Mouse (Mus musculus) embryonic facial prominence, embryonic 10.5 days (tissue): ENCODE data around the gene Stox1. TPM values are rescaled to one million over a fixed set of nuclear protein-coding genes. Genes with fewer than 3 reads are reported as not detected.

Source experiments
- DNase-seq: peaks from one replicate; pipeline ENCODE4 v3.0.0-alpha.2; 2017; ENCODE audit warnings: low spot score
- H3K27ac ChIP-seq: fragments of 300-500 bp; sonication (generic); replicated peaks from 2 replicates; pipeline ENCODE4 v1.5.1; 2016; ENCODE audit warnings: mild to moderate bottlenecking
- H3K27me3 ChIP-seq: fragments of 300-500 bp; sonication (generic); replicated peaks from 2 replicates; pipeline ENCODE4 v1.6.1; 2016; ENCODE audit warnings: low read depth, mild to moderate bottlenecking; ENCODE audit not compliant: poor library complexity, severe bottlenecking
- H3K36me3 ChIP-seq: fragments of 300-500 bp; sonication (generic); replicated peaks from 2 replicates; pipeline ENCODE4 v1.6.1; 2016; ENCODE audit warnings: mild to moderate bottlenecking, moderate library complexity
- H3K4me1 ChIP-seq: fragments of 300-500 bp; sonication (generic); 2 replicates; pipeline ENCODE4 v1.6.1; 2016
- H3K4me3 ChIP-seq: fragments of 300-500 bp; sonication (generic); 2 replicates; pipeline ENCODE4 v1.5.1; 2016; ENCODE audit warnings: mild to moderate bottlenecking, moderate library complexity
- H3K9me3 ChIP-seq: fragments of 300-500 bp; sonication (generic); 2 replicates; pipeline ENCODE4 v1.6.1; 2016; ENCODE audit warnings: mild to moderate bottlenecking
- WGBS: fragments of 180-500 bp; shearing (Covaris S2); methylation state at CpG from one replicate; pipeline ENCODE4 v1.1.7; 2016; 5-methylcytosine and 5-hydroxymethylcytosine counted together
- polyA plus RNA-seq: library from polyadenylated mRNA; unstranded; fragments of >200 nt; fragmentation: Nextera tagmentation; extraction: Ambion mirVana; gene quantifications from 2 replicates; pipeline ENCODE4 v1.2.1, GENCODE M21; 2016

Gene Stox1
- polyA plus RNA-seq, 1 experiment from 2014 or later: 3.1 TPM

- Histone ChIP-seq H3K9me3 (no peaks in the 10 kb centered on the region), H3K36me3 (no peaks in the 10 kb centered on the region), H3K4me3 (no peak overlapping the region), H3K27ac (no peak overlapping the region), H3K27me3 (peaks cover 4% of the 10 kb centered on the region; the same call in 1 of the 2 replicates), H3K4me1 (peaks cover 10% of the 10 kb centered on the region)
- 84% methylated on average over 3 of the region's 3 CpGs for WGBS
- DNase-seq: no peak
These were observed 33.7 kb downstream of the Stox1 start for GRCm38 (mm10) chr10:62692244-62692643.

GRCm38 (mm10) chr10:62687032-62687674 lies 38.8 kb downstream of the Stox1 start:
- WGBS: 47% methylated on average over 15 of the region's 15 CpGs
- no peaks in the 10 kb centered on the region for H3K9me3 ChIP-seq
- peaks cover 27% of the 10 kb centered on the region for H3K4me1 ChIP-seq
- peak; percentile 45 for DNase-seq
- peaks cover 22% of the 10 kb centered on the region for H3K27me3 ChIP-seq
- 0 out of 2 replicates have a peak overlapping the region, but pooled peaks have one; percentile 4 for H3K4me3 ChIP-seq
- no peaks in the 10 kb centered on the region for H3K36me3 ChIP-seq
- peak overlapping the region; percentile 55 for H3K27ac ChIP-seq

- no peak overlapping the region for H3K27ac ChIP-seq
- H3K9me3 ChIP-seq: peaks cover 4% of the 10 kb centered on the region
- H3K27me3 ChIP-seq: peaks cover 21% of the 10 kb centered on the region
- H3K4me3 ChIP-seq: no peak overlapping the region
- DNase-seq: no peak
- H3K4me1 ChIP-seq: peaks cover 25% of the 10 kb centered on the region
- WGBS: 58% methylated on average over 5 of the region's 5 CpGs
- no peaks in the 10 kb centered on the region for H3K36me3 ChIP-seq
These were observed 42.9 kb downstream of the Stox1 start for GRCm38 (mm10) chr10:62683043-62683442.

GRCm38 (mm10) chr10:62679833-62680232 lies 46.1 kb downstream of the Stox1 start:
- Histone ChIP-seq H3K9me3 (peaks cover 4% of the 10 kb centered on the region), H3K36me3 (no peaks in the 10 kb centered on the region), H3K27me3 (peaks cover 5% of the 10 kb centered on the region), H3K4me3 (no peak overlapping the region), H3K27ac (no peak overlapping the region), H3K4me1 (0 out of 2 replicates have a peak, but pooled peaks cover 2% of the 10 kb centered on the region)
- WGBS: 73% methylated on average over 1 of the region's 1 CpGs
- no peak for DNase-seq

GRCm38 (mm10) chr10:62677329-62677728 lies 48.6 kb downstream of the Stox1 start:
- WGBS: 90% methylated on average over 5 of the region's 5 CpGs
- Histone ChIP-seq H3K36me3 (no peaks in the 10 kb centered on the region), H3K4me3 (no peak overlapping the region), H3K4me1 (0 out of 2 replicates have a peak, but pooled peaks cover 2% of the 10 kb centered on the region), H3K9me3 (peaks cover 4% of the 10 kb centered on the region), H3K27me3 (no peaks in the 10 kb centered on the region), H3K27ac (no peak overlapping the region)
- no peak for DNase-seq

GRCm38 (mm10) chr10:62676196-62676595 lies 49.7 kb downstream of the Stox1 start:
- H3K4me1 ChIP-seq: 0 out of 2 replicates have a peak, but pooled peaks cover 2% of the 10 kb centered on the region
- H3K27me3 ChIP-seq: no peaks in the 10 kb centered on the region
- H3K36me3 ChIP-seq: no peaks in the 10 kb centered on the region
- DNase-seq: no peak
- 85% methylated on average over 6 of the region's 6 CpGs for WGBS
- no peak overlapping the region for H3K4me3 ChIP-seq
- H3K9me3 ChIP-seq: peaks cover 4% of the 10 kb centered on the region
- H3K27ac ChIP-seq: no peak overlapping the region

GRCm38 (mm10) chr10:62672359-62672758 lies 53.6 kb downstream of the Stox1 start:
- no peaks in the 10 kb centered on the region for H3K9me3 ChIP-seq
- H3K4me3 ChIP-seq: no peak overlapping the region
- 0 out of 2 replicates have a peak, but pooled peaks cover 2% of the 10 kb centered on the region for H3K4me1 ChIP-seq
- H3K27me3 ChIP-seq: no peaks in the 10 kb centered on the region
- no peaks in the 10 kb centered on the region for H3K36me3 ChIP-seq
- no peak for DNase-seq
- no peak overlapping the region for H3K27ac ChIP-seq
- WGBS: 95% methylated on average over 2 of the region's 2 CpGs

GRCm38 (mm10) chr10:62669245-62669644 lies 56.7 kb downstream of the Stox1 start:
- H3K36me3 ChIP-seq: no peaks in the 10 kb centered on the region
- no peak overlapping the region for H3K27ac ChIP-seq
- H3K4me1 ChIP-seq: peaks cover 4% of the 10 kb centered on the region; the same call in 1 of the 2 replicates
- WGBS: 81% methylated on average over 14 of the region's 14 CpGs
- no peak for DNase-seq
- H3K27me3 ChIP-seq: no peaks in the 10 kb centered on the region; the same call in 1 of the 2 replicates
- H3K4me3 ChIP-seq: no peak overlapping the region
- H3K9me3 ChIP-seq: no peaks in the 10 kb centered on the region

GRCm38 (mm10) chr10:62668463-62668862 lies 57.5 kb downstream of the Stox1 start:
- H3K36me3 ChIP-seq: no peaks in the 10 kb centered on the region
- 83% methylated on average over 2 of the region's 2 CpGs for WGBS

GRCm38 (mm10) chr10:62668043-62668442 lies 57.9 kb downstream of the Stox1 start:
- Histone ChIP-seq H3K27ac (no peak overlapping the region), H3K4me3 (no peak overlapping the region), H3K9me3 (no peaks in the 10 kb centered on the region), H3K36me3 (no peaks in the 10 kb centered on the region), H3K4me1 (peaks cover 4% of the 10 kb centered on the region; the same call in 1 of the 2 replicates), H3K27me3 (no peaks in the 10 kb centered on the region; the same call in 1 of the 2 replicates)
- no peak for DNase-seq
- 83% methylated on average over 5 of the region's 5 CpGs for WGBS

More at GRCm38 (mm10) chr10:62668463-62668862, 57.5 kb downstream of the Stox1 start:
- no peak for DNase-seq
- no peak overlapping the region for H3K4me3 ChIP-seq
- no peaks in the 10 kb centered on the region; the same call in 1 of the 2 replicates for H3K27me3 ChIP-seq
- no peaks in the 10 kb centered on the region for H3K9me3 ChIP-seq
- H3K4me1 ChIP-seq: peaks cover 4% of the 10 kb centered on the region; the same call in 1 of the 2 replicates
- no peak overlapping the region for H3K27ac ChIP-seq

- peaks cover 4% of the 10 kb centered on the region; the same call in 1 of the 2 replicates for H3K4me1 ChIP-seq
- no peaks in the 10 kb centered on the region for H3K36me3 ChIP-seq
- 0 out of 2 replicates have a peak overlapping the region, but pooled peaks have one; percentile 32 for H3K27ac ChIP-seq
- no peaks in the 10 kb centered on the region for H3K9me3 ChIP-seq
- no peak for DNase-seq
- H3K4me3 ChIP-seq: 0 out of 2 replicates have a peak overlapping the region, but pooled peaks have one; percentile 11
- 67% methylated on average over 27 of the region's 27 CpGs for WGBS
- H3K27me3 ChIP-seq: no peaks in the 10 kb centered on the region; the same call in 1 of the 2 replicates
These were observed 60.9 kb downstream of the Stox1 start for GRCm38 (mm10) chr10:62664963-62665590.

GRCm38 (mm10) chr10:62664171-62664570 lies 61.8 kb downstream of the Stox1 start:
- WGBS: 86% methylated on average over 10 of the region's 10 CpGs
- Histone ChIP-seq H3K27ac (no peak overlapping the region), H3K36me3 (no peaks in the 10 kb centered on the region), H3K27me3 (no peaks in the 10 kb centered on the region; the same call in 1 of the 2 replicates), H3K4me1 (peaks cover 4% of the 10 kb centered on the region; the same call in 1 of the 2 replicates), H3K9me3 (no peaks in the 10 kb centered on the region), H3K4me3 (no peak overlapping the region)
- DNase-seq: no peak
